Mouse (Mus musculus): ENCODE measurements around the gene Tcf19. TPM values are rescaled to one million over a fixed set of nuclear protein-coding genes. Genes with fewer than 3 reads are reported as not detected.
"Not testable (repeated sequence)": the region's sequence is repeated elsewhere in the genome, so short reads cannot be mapped to it uniquely, and the experiment has no call there.

Gene Tcf19
- polyA plus RNA-seq, 1 experiment from 2014 or later: 14.2 TPM

DNA sequence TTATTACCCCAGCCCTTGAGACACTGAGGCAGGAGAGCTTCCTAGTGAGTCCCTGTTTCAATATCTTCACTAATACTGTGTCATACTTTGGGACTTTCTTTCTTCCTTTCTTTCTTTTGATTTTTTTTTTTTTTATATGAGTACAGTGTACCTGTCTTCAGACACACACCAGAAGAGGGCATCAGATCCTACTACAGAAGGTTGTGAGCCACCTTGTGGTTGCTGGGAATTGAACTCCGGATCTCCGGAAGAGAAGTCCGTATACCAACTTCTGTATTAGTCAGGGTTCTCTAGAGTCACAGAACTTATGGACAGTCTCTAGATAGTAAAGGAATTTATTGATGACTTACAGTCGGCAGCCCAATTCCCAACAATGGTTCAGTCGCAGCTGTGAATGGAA, 8.3 kb downstream of the Tcf19 start:
- not testable (repeated sequence) for H3K27me3 ChIP-seq (replicated peaks; ENCODE audit: insufficient read depth, low read length); H3K9ac ChIP-seq (replicated peaks; ENCODE audit: low read depth); H3K36me3 ChIP-seq (ENCODE audit: insufficient read depth, low read length); H3K4me3 ChIP-seq (ENCODE audit: low read depth, low read length); H3K4me1 ChIP-seq (ENCODE audit: insufficient read depth, low read depth, low read length); ATAC-seq; H3K4me2 ChIP-seq (replicated peaks; ENCODE audit: low read depth, low read length); H3K9me3 ChIP-seq (ENCODE audit: low read length); H3K27ac ChIP-seq (ENCODE audit: low read length); DNase-seq (ENCODE audit: low spot score)
- TF ChIP-seq CTCF (IDR thresholded peaks at IDR 0.05): 0 out of 2 replicates have a peak, but pooled peaks have one; percentile 10
- WGBS: 57% methylated on average over 4 of the region's 5 CpGs

DNA sequence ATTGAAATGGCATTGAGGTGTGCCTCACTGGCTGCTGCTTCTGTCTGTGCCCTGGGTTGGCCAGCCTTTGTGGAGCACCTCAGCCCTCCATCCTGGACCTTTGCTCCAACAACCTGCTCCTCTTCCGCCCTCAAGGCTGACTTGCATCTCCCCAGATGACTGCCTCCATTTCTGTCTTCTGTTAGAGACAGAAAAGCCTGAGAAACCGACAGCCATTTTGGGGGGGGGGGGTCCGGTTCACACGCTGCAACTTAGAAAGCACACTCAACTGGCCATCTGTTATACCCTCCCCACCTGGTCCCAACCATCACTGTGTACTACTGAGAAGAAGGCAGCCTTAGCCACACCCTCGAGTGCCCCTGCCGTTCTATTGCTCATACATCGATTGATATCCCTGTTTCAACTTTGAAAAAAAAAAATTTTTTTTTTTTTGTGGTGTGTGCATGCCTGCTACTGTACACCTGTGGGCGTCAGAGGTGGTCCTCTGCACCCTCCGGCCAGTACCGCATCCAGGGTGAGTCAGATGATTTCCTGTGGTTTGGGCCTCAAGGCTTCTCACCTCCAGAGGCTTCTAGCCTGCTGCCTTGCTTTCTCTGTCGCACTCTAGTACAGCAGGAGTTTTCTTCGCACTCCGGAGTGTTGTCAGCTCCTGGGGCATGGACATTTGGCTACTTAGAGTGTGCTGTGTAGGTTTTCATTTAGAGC, 8.9 kb downstream of the Tcf19 start:
- no peaks in the 10 kb centered on the region for H3K4me1 ChIP-seq (ENCODE audit: insufficient read depth, low read depth, low read length)
- no peak overlapping the region for H3K4me3 ChIP-seq (ENCODE audit: low read depth, low read length)
- H3K9me3 ChIP-seq (ENCODE audit: low read length): no peaks in the 10 kb centered on the region
- no peak for ATAC-seq
- H3K27ac ChIP-seq (ENCODE audit: low read length): no peak overlapping the region
- 36% methylated on average over 13 of the region's 13 CpGs for WGBS
- H3K4me2 ChIP-seq (replicated peaks; ENCODE audit: low read depth, low read length): no peak overlapping the region
- no peaks in the 10 kb centered on the region for H3K27me3 ChIP-seq (replicated peaks; ENCODE audit: insufficient read depth, low read length)
- no peak overlapping the region for H3K9ac ChIP-seq (replicated peaks; ENCODE audit: low read depth)
- H3K36me3 ChIP-seq (ENCODE audit: insufficient read depth, low read length): no peaks in the 10 kb centered on the region
- no peak for DNase-seq (ENCODE audit: low spot score)
- TF ChIP-seq CTCF (IDR thresholded peaks at IDR 0.05) (no peak), EP300 (IDR thresholded peaks at IDR 0.05) (no peak)

DNA sequence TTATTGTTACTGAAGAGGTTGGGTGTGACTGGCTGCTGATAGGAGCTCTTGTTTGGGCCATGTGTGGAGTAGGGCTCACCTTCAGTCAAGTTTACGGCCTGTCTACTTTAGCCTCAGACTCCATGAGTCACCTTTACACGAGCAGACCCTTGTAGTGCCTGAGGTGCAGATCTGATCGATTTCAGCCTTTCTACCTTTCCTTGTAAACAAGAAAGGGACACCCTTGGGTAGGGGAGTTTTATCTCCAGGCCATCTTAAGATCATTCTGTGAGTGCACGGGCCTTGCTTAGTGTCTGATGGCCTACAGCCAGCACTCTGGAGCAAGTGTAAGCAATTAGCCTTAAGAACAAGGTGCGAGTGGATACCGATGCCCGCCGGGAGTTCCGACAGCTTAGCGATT, 9.7 kb downstream of the Tcf19 start:
- peak; percentile 33; the same call in 1 of the 2 replicates for ATAC-seq
- 19% methylated on average over 10 of the region's 10 CpGs for WGBS
- H3K27me3 ChIP-seq (replicated peaks; ENCODE audit: insufficient read depth, low read length): no peaks in the 10 kb centered on the region

GRCm38 (mm10) chr17:35505776-35506175, 10.8 kb downstream of the Tcf19 start, which contains the start of gene Pou5f1:
Gene Pou5f1, plus strand, starts transcription at chr17:35506018.
- ATAC-seq (no peak), DNase-seq (ENCODE audit: low spot score) (no peak)
- Histone ChIP-seq H3K4me2 (replicated peaks; ENCODE audit: low read depth, low read length) (no peak within 1 kb of the TSS), H3K4me3 (ENCODE audit: low read depth, low read length) (no peak within 1 kb of the TSS), H3K9me3 (ENCODE audit: low read length) (no peaks in the 10 kb centered on the region), H3K27me3 (replicated peaks; ENCODE audit: insufficient read depth, low read length) (no peaks in the 10 kb centered on the region), H3K27ac (ENCODE audit: low read length) (no peak within 1 kb of the TSS), H3K4me1 (ENCODE audit: insufficient read depth, low read depth, low read length) (no peaks in the 10 kb centered on the region), H3K36me3 (ENCODE audit: insufficient read depth, low read length) (no peaks in the 10 kb centered on the region), H3K9ac (replicated peaks; ENCODE audit: low read depth) (no peak within 1 kb of the TSS)
- TF ChIP-seq CTCF (IDR thresholded peaks at IDR 0.05): no peak
- no peak for TF ChIP-seq EP300 (IDR thresholded peaks at IDR 0.05)
- 61% methylated on average over 13 of the region's 13 CpGs for WGBS

More for the DNA sequence above, 9.7 kb downstream of the Tcf19 start:
- Histone ChIP-seq H3K4me3 (ENCODE audit: low read depth, low read length) (no peak overlapping the region), H3K36me3 (ENCODE audit: insufficient read depth, low read length) (no peaks in the 10 kb centered on the region), H3K27ac (ENCODE audit: low read length) (no peak overlapping the region), H3K9me3 (ENCODE audit: low read length) (no peaks in the 10 kb centered on the region), H3K4me2 (replicated peaks; ENCODE audit: low read depth, low read length) (no peak overlapping the region), H3K9ac (replicated peaks; ENCODE audit: low read depth) (no peak overlapping the region), H3K4me1 (ENCODE audit: insufficient read depth, low read depth, low read length) (no peaks in the 10 kb centered on the region)
- no peak for TF ChIP-seq CTCF (IDR thresholded peaks at IDR 0.05)
- no peak for TF ChIP-seq EP300 (IDR thresholded peaks at IDR 0.05)
- no peak for DNase-seq (ENCODE audit: low spot score)

DNA sequence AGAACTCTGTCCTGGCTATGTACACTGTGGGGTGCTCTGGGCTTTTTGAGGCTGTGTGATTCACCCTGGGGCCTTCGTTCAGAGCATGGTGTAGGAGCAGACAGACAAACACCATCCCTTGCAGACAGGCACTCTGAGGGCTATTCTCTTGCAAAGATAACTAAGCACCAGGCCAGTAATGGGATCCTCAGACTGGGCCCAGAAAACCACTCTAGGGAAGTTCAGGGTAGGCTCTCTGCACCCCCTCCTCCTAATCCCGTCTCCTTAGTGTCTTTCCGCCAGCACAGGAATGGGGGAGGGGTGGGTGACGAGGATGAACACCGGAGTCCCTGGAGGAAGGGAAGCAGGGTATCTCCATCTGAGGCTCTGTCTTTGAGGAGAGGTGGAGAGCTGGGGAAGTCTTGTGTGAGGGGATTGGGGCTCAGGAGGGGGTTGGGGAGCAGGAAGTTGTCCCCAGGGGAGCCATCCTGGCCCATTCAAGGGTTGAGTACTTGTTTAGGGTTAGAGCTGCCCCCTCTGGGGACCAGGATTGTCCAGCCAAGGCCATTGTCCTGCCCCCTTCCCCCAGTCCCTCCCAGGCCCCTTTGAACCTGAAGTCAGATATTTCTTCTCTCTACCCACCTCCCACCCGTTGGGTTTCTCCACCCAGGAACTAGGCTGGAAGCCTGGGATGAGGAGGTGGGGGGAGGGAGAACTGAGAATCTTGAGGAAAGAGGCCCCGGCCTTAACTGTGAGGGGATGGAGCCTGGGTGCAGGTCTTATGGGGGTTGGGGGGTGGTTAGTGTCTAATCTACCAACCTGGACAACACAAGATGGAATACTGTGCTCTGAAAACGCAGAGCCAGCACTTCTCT, 11.8 kb downstream of the Tcf19 start:
- H3K36me3 ChIP-seq (ENCODE audit: insufficient read depth, low read length): no peaks in the 10 kb centered on the region
- WGBS: 38% methylated on average over 8 of the region's 8 CpGs
- H3K4me3 ChIP-seq (ENCODE audit: low read depth, low read length): no peak overlapping the region
- H3K27me3 ChIP-seq (replicated peaks; ENCODE audit: insufficient read depth, low read length): no peaks in the 10 kb centered on the region
- no peak for ATAC-seq
- H3K9me3 ChIP-seq (ENCODE audit: low read length): no peaks in the 10 kb centered on the region
- no peaks in the 10 kb centered on the region for H3K4me1 ChIP-seq (ENCODE audit: insufficient read depth, low read depth, low read length)
- H3K27ac ChIP-seq (ENCODE audit: low read length): no peak overlapping the region
- H3K4me2 ChIP-seq (replicated peaks; ENCODE audit: low read depth, low read length): no peak overlapping the region
- H3K9ac ChIP-seq (replicated peaks; ENCODE audit: low read depth): no peak overlapping the region
- TF ChIP-seq EP300 (IDR thresholded peaks at IDR 0.05): no peak
- TF ChIP-seq CTCF (IDR thresholded peaks at IDR 0.05): no peak
- no peak for DNase-seq (ENCODE audit: low spot score)

DNA sequence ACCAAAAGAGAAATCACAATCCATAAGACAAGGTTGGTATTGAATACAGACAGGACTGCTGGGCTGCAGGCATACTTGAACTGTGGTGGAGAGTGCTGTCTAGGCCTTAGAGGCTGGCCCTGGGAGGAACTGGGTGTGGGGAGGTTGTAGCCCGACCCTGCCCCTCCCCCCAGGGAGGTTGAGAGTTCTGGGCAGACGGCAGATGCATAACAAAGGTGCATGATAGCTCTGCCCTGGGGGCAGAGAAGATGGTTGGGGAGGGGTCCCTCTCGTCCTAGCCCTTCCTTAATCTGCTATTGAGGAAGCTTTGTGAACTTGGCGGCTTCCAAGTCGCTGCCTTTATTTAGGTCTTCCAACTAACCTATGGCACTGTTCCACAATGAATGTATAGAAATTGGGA, 12.8 kb downstream of the Tcf19 start:
- Histone ChIP-seq H3K4me2 (replicated peaks; ENCODE audit: low read depth, low read length) (no peak overlapping the region), H3K4me1 (ENCODE audit: insufficient read depth, low read depth, low read length) (no peaks in the 10 kb centered on the region), H3K4me3 (ENCODE audit: low read depth, low read length) (no peak overlapping the region), H3K27ac (ENCODE audit: low read length) (no peak overlapping the region), H3K9me3 (ENCODE audit: low read length) (no peaks in the 10 kb centered on the region), H3K27me3 (replicated peaks; ENCODE audit: insufficient read depth, low read length) (no peaks in the 10 kb centered on the region), H3K9ac (replicated peaks; ENCODE audit: low read depth) (no peak overlapping the region), H3K36me3 (ENCODE audit: insufficient read depth, low read length) (no peaks in the 10 kb centered on the region)
- ATAC-seq (no peak), DNase-seq (ENCODE audit: low spot score) (no peak)
- WGBS: 35% methylated on average over 5 of the region's 5 CpGs
- TF ChIP-seq EP300 (IDR thresholded peaks at IDR 0.05) (no peak), CTCF (IDR thresholded peaks at IDR 0.05) (no peak)
